Mouse (Mus musculus) limb, embryonic 14.5 days (tissue): ENCODE data around the gene Kif1b. TPM values are rescaled to one million over a fixed set of nuclear protein-coding genes. Genes with fewer than 3 reads are reported as not detected.

ENCODE experiments used
- ATAC-seq: fragments of 200-750 bp; cut with Nextera tagmentation; 2 replicates; pipeline ENCODE4 v1.8.0; 2017; ENCODE audit warnings: low read depth, moderate number of reproducible peaks, moderate TSS enrichment; ENCODE audit not compliant: low FRiP score
- DNase-seq: peaks from one replicate; pipeline ENCODE4 v3.0.0-alpha.2; 2015; ENCODE audit warnings: low spot score
- H3K27ac ChIP-seq: fragments of 300-500 bp; sonication (generic); replicated peaks from 2 replicates; pipeline ENCODE4 v1.5.1; 2014; ENCODE audit warnings: low read depth, mild to moderate bottlenecking, low read length, moderate library complexity, mixed read lengths
- H3K27me3 ChIP-seq: fragments of 300-500 bp; sonication (generic); 2 replicates; pipeline ENCODE4 v1.6.1; 2014; ENCODE audit warnings: low read length, mixed read lengths; ENCODE audit not compliant: control insufficient read depth, insufficient read depth
- H3K36me3 ChIP-seq: fragments of 300-500 bp; sonication (generic); 2 replicates; pipeline ENCODE4 v1.6.1; 2014; ENCODE audit warnings: mild to moderate bottlenecking, low read length, moderate library complexity, mixed read lengths; ENCODE audit not compliant: control insufficient read depth, insufficient read depth
- H3K4me1 ChIP-seq: fragments of 300-500 bp; sonication (generic); 2 replicates; pipeline ENCODE4 v1.6.1; 2014; ENCODE audit warnings: antibody characterized with exemption, low read length, mixed read lengths; ENCODE audit not compliant: control insufficient read depth, insufficient read depth
- H3K4me2 ChIP-seq: fragments of 300-500 bp; sonication (generic); replicated peaks from 2 replicates; pipeline ENCODE4 v1.6.1; 2014; ENCODE audit warnings: low read depth, mild to moderate bottlenecking, low read length, moderate library complexity; ENCODE audit not compliant: severe bottlenecking
- H3K4me3 ChIP-seq: fragments of 300-500 bp; sonication (generic); replicated peaks from 2 replicates; pipeline ENCODE4 v1.5.1; 2014; ENCODE audit warnings: low read length
- H3K9ac ChIP-seq: fragments of 300-500 bp; sonication (generic); 2 replicates; pipeline ENCODE4 v1.6.1; 2014; ENCODE audit warnings: mild to moderate bottlenecking, low read depth, low read length, moderate library complexity; ENCODE audit not compliant: severe bottlenecking
- H3K9me3 ChIP-seq: fragments of 300-500 bp; sonication (generic); 2 replicates; pipeline ENCODE4 v1.6.1; 2016; ENCODE audit warnings: low read length; ENCODE audit not compliant: control insufficient read depth
- POLR2A ChIP-seq: fragments of 200-500 bp; IDR thresholded peaks from 2 replicates; pipeline ENCODE4 v1.8.0; 2012; ENCODE audit warnings: inconsistent platforms, mild to moderate bottlenecking, moderate library complexity, borderline replicate concordance; ENCODE audit not compliant: insufficient read depth, insufficient read length; ENCODE audit errors: extremely low read depth
- WGBS: fragments of 180-500 bp; shearing (Covaris S2); extraction: QIAGEN DNeasy Blood & Tissue Kit; methylation state at CpG from one replicate; pipeline ENCODE4 v1.1.7; 2014; 5-methylcytosine and 5-hydroxymethylcytosine counted together
- polyA plus RNA-seq, 2 experiments: library from polyadenylated mRNA; depleted of rRNA in 1 of 2; stranded (reverse) in 1 of 2; unstranded in 1 of 2; fragments of >200 nt; fragmentation: Nextera tagmentation in 1 of 2; extraction: Ambion mirVana in 1 of 2; gene quantifications; 2 replicates each; pipeline versions ENCODE4 v1.2.1 to v1.2.3; 2012 to 2014

Kif1b gene
- polyA plus RNA-seq, 2 experiments: 35.0 to 50.3 TPM

GRCm38 (mm10) chr4:149136982-149137770 is 170.3 kb downstream of the Kif1b start, which contains the start of gene Cenps:
TSS of gene Cenps (minus strand) at chr4:149137629.
- Histone ChIP-seq H3K4me2 (peak within 1 kb of the TSS; percentile 66), H3K36me3 (no peaks in the 10 kb centered on the region), H3K4me3 (peak within 1 kb of the TSS; percentile 61), H3K27me3 (no peaks in the 10 kb centered on the region), H3K9me3 (no peaks in the 10 kb centered on the region), H3K9ac (peak within 1 kb of the TSS; percentile 71), H3K4me1 (peaks cover 4% of the 10 kb centered on the region; the same call in 1 of the 2 replicates), H3K27ac (peak within 1 kb of the TSS; percentile 79)
- DNase-seq (peak; percentile 92), ATAC-seq (peak; percentile 88)
- 2% methylated on average over 68 of the region's 68 CpGs for WGBS
- TF ChIP-seq POLR2A: 0 out of 2 replicates have a peak, but pooled peaks have one; percentile 32

GRCm38 (mm10) chr4:149136116-149136850 is 171.2 kb downstream of the Kif1b start:
- Histone ChIP-seq H3K9ac (peak overlapping the region; percentile 71), H3K27me3 (no peaks in the 10 kb centered on the region), H3K9me3 (no peaks in the 10 kb centered on the region), H3K36me3 (no peaks in the 10 kb centered on the region), H3K4me3 (peak overlapping the region; percentile 61), H3K27ac (0 out of 2 replicates have a peak overlapping the region, but pooled peaks have one; percentile 79), H3K4me2 (peak overlapping the region; percentile 66), H3K4me1 (peaks cover 4% of the 10 kb centered on the region; the same call in 1 of the 2 replicates)
- DNase-seq: no peak
- ATAC-seq: no peak
- TF ChIP-seq POLR2A: no peak
- 61% methylated on average over 18 of the region's 18 CpGs for WGBS

GRCm38 (mm10) chr4:149133395-149133794 is 174.1 kb downstream of the Kif1b start:
- no peak for TF ChIP-seq POLR2A
- WGBS: 72% methylated on average over 5 of the region's 5 CpGs
- ATAC-seq (no peak), DNase-seq (no peak)
- no peak overlapping the region for H3K27ac ChIP-seq
- H3K4me2 ChIP-seq: no peak overlapping the region
- no peak overlapping the region for H3K9ac ChIP-seq
- H3K36me3 ChIP-seq: peaks cover 3% of the 10 kb centered on the region; the same call in 1 of the 2 replicates
- H3K4me3 ChIP-seq: no peak overlapping the region
- no peaks in the 10 kb centered on the region for H3K9me3 ChIP-seq
- H3K4me1 ChIP-seq: peaks cover 4% of the 10 kb centered on the region; the same call in 1 of the 2 replicates
- no peaks in the 10 kb centered on the region for H3K27me3 ChIP-seq

- Histone ChIP-seq H3K4me3 (no peak overlapping the region), H3K27ac (no peak overlapping the region), H3K9ac (no peak overlapping the region), H3K9me3 (no peaks in the 10 kb centered on the region), H3K4me1 (peaks cover 4% of the 10 kb centered on the region; the same call in 1 of the 2 replicates), H3K27me3 (no peaks in the 10 kb centered on the region), H3K36me3 (peaks cover 10% of the 10 kb centered on the region; the same call in 1 of the 2 replicates), H3K4me2 (no peak overlapping the region)
- WGBS: 85% methylated on average over 21 of the region's 21 CpGs
- DNase-seq: no peak
- ATAC-seq: no peak
- TF ChIP-seq POLR2A: no peak
These were observed 175.5 kb downstream of the Kif1b start for GRCm38 (mm10) chr4:149131789-149132565.
